Mouse (Mus musculus): Measurements from ENCODE around the gene Rpa1. TPM values are rescaled to one million over a fixed set of nuclear protein-coding genes. Genes with fewer than 3 reads are reported as not detected.
"Not testable (repeated sequence)": the region's sequence is repeated elsewhere in the genome, so short reads cannot be mapped to it uniquely, and the experiment has no call there.

Rpa1 gene
- polyA plus RNA-seq, 1 experiment = 104 TPM

GRCm38 (mm10) chr11:75304797-75305196 lies 43.3 kb downstream of the Rpa1 start:
- Histone ChIP-seq H3K27ac (ENCODE audit: insufficient read depth, low read length) (no peak overlapping the region), H3K4me3 (ENCODE audit: insufficient read depth, low read length) (no peak overlapping the region)
- TF ChIP-seq CTCF (IDR thresholded peaks at IDR 0.05; ENCODE audit: borderline replicate concordance, insufficient read depth, low read length) (no peak), POLR2A (IDR thresholded peaks at IDR 0.05; ENCODE audit: low read depth, low read length) (no peak)

GRCm38 (mm10) chr11:75300954-75301353 lies 47.2 kb downstream of the Rpa1 start:
- TF ChIP-seq POLR2A (IDR thresholded peaks at IDR 0.05; ENCODE audit: low read depth, low read length) (no peak), CTCF (IDR thresholded peaks at IDR 0.05; ENCODE audit: borderline replicate concordance, insufficient read depth, low read length) (no peak)
- Histone ChIP-seq H3K4me3 (ENCODE audit: insufficient read depth, low read length) (no peak overlapping the region), H3K4me1 (ENCODE audit: control insufficient read depth, insufficient read depth, low read length) (no peaks in the 10 kb centered on the region), H3K27ac (ENCODE audit: insufficient read depth, low read length) (no peak overlapping the region)

More at GRCm38 (mm10) chr11:75304797-75305196, 43.3 kb downstream of the Rpa1 start:
- H3K4me1 ChIP-seq (ENCODE audit: control insufficient read depth, insufficient read depth, low read length) = no peaks in the 10 kb centered on the region

DNA sequence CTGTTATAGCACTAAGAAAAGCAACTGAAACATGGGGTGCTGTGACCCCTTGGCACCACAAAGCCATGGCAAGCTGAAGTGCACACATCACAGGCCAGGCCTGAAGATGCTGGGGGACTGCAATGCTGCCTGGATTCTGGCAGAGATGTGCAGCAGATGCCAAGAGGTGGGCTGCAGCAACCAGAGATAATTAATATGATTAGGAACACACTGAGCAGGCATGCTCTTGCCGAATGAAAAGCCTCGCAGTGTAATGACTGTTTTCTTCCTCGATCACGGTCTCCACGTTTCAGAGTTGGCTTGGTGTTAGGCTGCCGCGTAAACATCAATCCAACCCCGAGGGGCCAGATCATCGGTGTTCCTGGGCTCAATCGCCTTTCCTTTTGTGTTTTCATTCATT lies 48.3 kb downstream of the Rpa1 start:
- no peaks in the 10 kb centered on the region for H3K4me1 ChIP-seq (ENCODE audit: control insufficient read depth, insufficient read depth, low read length)
- TF ChIP-seq POLR2A (IDR thresholded peaks at IDR 0.05; ENCODE audit: low read depth, low read length) (no peak), CTCF (IDR thresholded peaks at IDR 0.05; ENCODE audit: borderline replicate concordance, insufficient read depth, low read length) (no peak)
- no peak overlapping the region for H3K4me3 ChIP-seq (ENCODE audit: insufficient read depth, low read length)
- no peak overlapping the region for H3K27ac ChIP-seq (ENCODE audit: insufficient read depth, low read length)

DNA sequence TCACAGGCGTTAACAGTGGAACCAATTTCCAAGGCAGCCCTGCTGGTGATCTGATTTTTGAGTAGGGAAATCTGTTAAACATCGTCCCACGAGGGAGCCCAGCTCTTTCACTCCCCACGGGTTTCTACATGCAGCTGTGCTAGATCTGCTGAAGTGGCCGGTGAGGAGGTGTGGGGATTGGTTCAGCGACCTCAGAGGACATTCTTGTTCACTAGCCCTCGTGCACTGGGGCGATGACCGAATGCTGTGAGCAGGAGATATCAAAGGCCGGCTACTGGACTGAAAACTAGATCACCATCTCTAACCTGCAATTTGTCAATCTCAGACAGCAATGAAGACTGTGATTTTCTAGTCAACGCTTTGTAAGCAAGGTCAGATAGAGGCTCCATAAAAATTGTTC lies 49.6 kb downstream of the Rpa1 start:
- TF ChIP-seq POLR2A (IDR thresholded peaks at IDR 0.05; ENCODE audit: low read depth, low read length) (no peak), CTCF (IDR thresholded peaks at IDR 0.05; ENCODE audit: borderline replicate concordance, insufficient read depth, low read length) (no peak)
- Histone ChIP-seq H3K27ac (ENCODE audit: insufficient read depth, low read length) (no peak overlapping the region), H3K4me3 (ENCODE audit: insufficient read depth, low read length) (no peak overlapping the region), H3K4me1 (ENCODE audit: control insufficient read depth, insufficient read depth, low read length) (no peaks in the 10 kb centered on the region)

GRCm38 (mm10) chr11:75297631-75298030 lies 50.5 kb downstream of the Rpa1 start:
- Histone ChIP-seq H3K4me3 (ENCODE audit: insufficient read depth, low read length) (no peak overlapping the region), H3K4me1 (ENCODE audit: control insufficient read depth, insufficient read depth, low read length) (no peaks in the 10 kb centered on the region), H3K27ac (ENCODE audit: insufficient read depth, low read length) (no peak overlapping the region)
- no peak for TF ChIP-seq POLR2A (IDR thresholded peaks at IDR 0.05; ENCODE audit: low read depth, low read length)
- TF ChIP-seq CTCF (IDR thresholded peaks at IDR 0.05; ENCODE audit: borderline replicate concordance, insufficient read depth, low read length) = no peak

- no peak for TF ChIP-seq CTCF (IDR thresholded peaks at IDR 0.05; ENCODE audit: borderline replicate concordance, insufficient read depth, low read length)
- TF ChIP-seq POLR2A (IDR thresholded peaks at IDR 0.05; ENCODE audit: low read depth, low read length) = no peak
- Histone ChIP-seq H3K27ac (ENCODE audit: insufficient read depth, low read length) (no peak overlapping the region), H3K4me1 (ENCODE audit: control insufficient read depth, insufficient read depth, low read length) (no peaks in the 10 kb centered on the region), H3K4me3 (ENCODE audit: insufficient read depth, low read length) (no peak overlapping the region)
Measured at GRCm38 (mm10) chr11:75296406-75297005, 51.6 kb downstream of the Rpa1 start.

GRCm38 (mm10) chr11:75295534-75295933 lies 52.6 kb downstream of the Rpa1 start:
- not testable (repeated sequence) for H3K4me1 ChIP-seq (ENCODE audit: control insufficient read depth, insufficient read depth, low read length); H3K4me3 ChIP-seq (ENCODE audit: insufficient read depth, low read length); H3K27ac ChIP-seq (ENCODE audit: insufficient read depth, low read length)

DNA sequence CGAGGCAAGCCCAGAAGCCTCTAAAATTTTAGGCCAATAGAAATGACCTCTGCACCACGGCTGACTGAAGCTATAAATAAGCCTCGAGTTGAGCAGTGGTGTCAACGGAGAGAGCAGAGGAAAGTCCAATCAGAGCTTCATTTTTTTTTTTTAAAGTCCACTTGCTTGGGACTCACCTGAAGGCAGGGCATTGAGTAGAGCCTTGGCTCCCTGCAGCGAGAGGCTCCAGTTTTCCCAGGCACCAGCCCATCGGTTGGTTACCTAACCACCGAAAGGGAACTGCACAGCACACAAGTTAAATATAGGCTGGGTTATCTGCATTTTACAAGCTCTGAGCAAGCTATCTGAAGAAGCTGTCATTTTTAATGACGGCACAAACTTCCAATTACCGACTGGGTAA lies 53.3 kb downstream of the Rpa1 start:
- no peak overlapping the region for H3K27ac ChIP-seq (ENCODE audit: insufficient read depth, low read length)
- TF ChIP-seq CTCF (IDR thresholded peaks at IDR 0.05; ENCODE audit: borderline replicate concordance, insufficient read depth, low read length) (no peak), POLR2A (IDR thresholded peaks at IDR 0.05; ENCODE audit: low read depth, low read length) (no peak)
- no peak overlapping the region for H3K4me3 ChIP-seq (ENCODE audit: insufficient read depth, low read length)

GRCm38 (mm10) chr11:75293852-75294361 lies 54.2 kb downstream of the Rpa1 start:
- H3K4me3 ChIP-seq (ENCODE audit: insufficient read depth, low read length) = no peak overlapping the region
- no peak overlapping the region for H3K27ac ChIP-seq (ENCODE audit: insufficient read depth, low read length)
- no peaks in the 10 kb centered on the region for H3K4me1 ChIP-seq (ENCODE audit: control insufficient read depth, insufficient read depth, low read length)
- TF ChIP-seq POLR2A (IDR thresholded peaks at IDR 0.05; ENCODE audit: low read depth, low read length) = no peak
- TF ChIP-seq CTCF (IDR thresholded peaks at IDR 0.05; ENCODE audit: borderline replicate concordance, insufficient read depth, low read length) = no peak

More for the DNA sequence above, 53.3 kb downstream of the Rpa1 start:
- no peaks in the 10 kb centered on the region for H3K4me1 ChIP-seq (ENCODE audit: control insufficient read depth, insufficient read depth, low read length)

DNA sequence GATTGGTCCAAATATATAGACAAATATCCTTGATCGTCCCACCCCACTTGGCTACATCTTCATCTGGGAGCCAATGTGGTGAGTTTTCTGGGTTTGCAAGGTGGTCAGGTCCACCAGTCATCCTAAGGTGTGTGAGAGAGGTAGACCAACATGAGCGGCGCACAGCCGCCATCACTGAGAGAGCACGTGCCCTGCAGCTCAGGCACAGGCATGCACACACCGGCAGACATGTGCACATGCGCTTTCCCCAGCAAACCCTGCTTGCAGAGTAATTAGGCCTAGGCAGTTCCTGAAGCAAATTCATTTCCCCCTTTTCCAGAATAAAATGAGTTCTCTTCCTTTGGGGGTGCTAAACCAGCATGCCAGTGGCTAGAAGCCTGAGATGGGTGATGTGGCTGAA lies 55.8 kb downstream of the Rpa1 start:
- Histone ChIP-seq H3K4me3 (ENCODE audit: insufficient read depth, low read length) (no peak overlapping the region), H3K4me1 (ENCODE audit: control insufficient read depth, insufficient read depth, low read length) (no peaks in the 10 kb centered on the region), H3K27ac (ENCODE audit: insufficient read depth, low read length) (no peak overlapping the region)
- TF ChIP-seq POLR2A (IDR thresholded peaks at IDR 0.05; ENCODE audit: low read depth, low read length) = no peak
- TF ChIP-seq CTCF (IDR thresholded peaks at IDR 0.05; ENCODE audit: borderline replicate concordance, insufficient read depth, low read length) = no peak
